Mouse (Mus musculus): ENCODE data around the gene Gm21983. TPM values are rescaled to one million over a fixed set of nuclear protein-coding genes. Genes with fewer than 3 reads are reported as not detected.

Gene Gm21983
- polyA plus RNA-seq, 1 experiment from 2014 or later: 0.36 TPM

DNA sequence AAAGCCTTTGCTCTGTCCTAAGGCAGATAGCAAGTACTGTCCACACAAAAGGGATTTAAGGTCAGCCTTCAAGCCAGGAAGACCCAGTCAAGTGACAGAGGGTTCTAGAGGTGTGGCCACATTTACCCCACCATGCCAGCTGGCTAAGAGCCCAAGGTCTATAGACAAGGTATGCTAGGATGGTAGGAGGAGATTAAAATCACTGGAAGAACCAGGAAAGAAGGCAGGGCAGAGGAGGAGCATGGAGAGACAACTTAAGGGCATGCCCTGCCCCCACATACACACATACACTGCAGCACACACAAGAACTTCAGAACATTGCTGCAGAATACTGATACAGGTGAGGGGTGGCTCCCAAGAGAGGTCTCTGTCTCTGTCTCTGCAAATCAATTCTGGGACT lies 61.2 kb downstream of the Gm21983 start, which contains the start of gene Cyp2f2:
TSS of gene Cyp2f2 (plus strand) at position 234 of the 400 bp plus-strand sequence.
- Histone ChIP-seq H3K4me3 (replicated peaks) (no peak within 1 kb of the TSS), H3K4me1 (replicated peaks) (no peaks in the 10 kb centered on the region), H3K9me3 (no peaks in the 10 kb centered on the region), H3K4me2 (replicated peaks) (no peak within 1 kb of the TSS), H3K9ac (replicated peaks) (no peak within 1 kb of the TSS), H3K36me3 (no peaks in the 10 kb centered on the region), H3K27me3 (no peaks in the 10 kb centered on the region), H3K27ac (no peak within 1 kb of the TSS)
- ATAC-seq: no peak

MicroRNAs within 50 kb of the gene (microRNA counts, 519-probe panel; counts per million panel counts)
- 110 counts per million, percentile 56 among the panel's probes with 10 or more counts for microRNA mmu-miR-1191

Small RNA genes lying within 50 kb of the gene (microRNA-seq; reads per million reads assigned to microRNA genes)
- gene Mir1191 (7.4 reads per million, percentile 24 among the genes with 10 or more reads in this experiment), gene Mir3101 (not detected)

Other genes starting within 250 kb of the Gm21983 start
- not detected in 2 replicates for gene Cyp2a22, start 241.7 kb downstream of the Gm21983 start, polyA plus RNA-seq (2015; fragmentation: Nextera tagmentation; extraction: Ambion mirVana)
- gene Cyp2a12, start 152.0 kb downstream of the Gm21983 start, polyA plus RNA-seq (2015; fragmentation: Nextera tagmentation; extraction: Ambion mirVana): not detected in 2 replicates
- gene Cyp2f2, start 61.2 kb downstream of the Gm21983 start, polyA plus RNA-seq (2015; fragmentation: Nextera tagmentation; extraction: Ambion mirVana): not detected in 2 replicates
- gene Cyp2t4, start 27.4 kb downstream of the Gm21983 start, polyA plus RNA-seq (2015; fragmentation: Nextera tagmentation; extraction: Ambion mirVana): 0.22 TPM in 1 of 2 replicates, not detected in the other
- 87.0 and 101 TPM in 2 replicates for gene Egln2, start 14.3 kb downstream of the Gm21983 start, polyA plus RNA-seq (2015; fragmentation: Nextera tagmentation; extraction: Ambion mirVana)
- 104 and 110 TPM in 2 replicates for gene Rab4b, start 2.2 kb downstream of the Gm21983 start, polyA plus RNA-seq (2015; fragmentation: Nextera tagmentation; extraction: Ambion mirVana)
- 3.6 and 5.1 TPM in 2 replicates for gene Mia, start 71 bp upstream of the Gm21983 start, polyA plus RNA-seq (2015; fragmentation: Nextera tagmentation; extraction: Ambion mirVana)
- gene BC024978, start 14.7 kb upstream of the Gm21983 start, polyA plus RNA-seq (2015; fragmentation: Nextera tagmentation; extraction: Ambion mirVana): 4.3 TPM in 2 replicates
- gene Snrpa, start 15.2 kb upstream of the Gm21983 start, polyA plus RNA-seq (2015; fragmentation: Nextera tagmentation; extraction: Ambion mirVana): 233 and 245 TPM in 2 replicates
- gene Itpkc, start 47.6 kb upstream of the Gm21983 start, polyA plus RNA-seq (2015; fragmentation: Nextera tagmentation; extraction: Ambion mirVana): 6.7 and 7.6 TPM in 2 replicates
- gene Coq8b, start 51.9 kb upstream of the Gm21983 start, polyA plus RNA-seq (2015; fragmentation: Nextera tagmentation; extraction: Ambion mirVana): 25.3 and 25.5 TPM in 2 replicates
- 39.4 and 51.6 TPM in 2 replicates for gene Numbl, start 77.3 kb upstream of the Gm21983 start, polyA plus RNA-seq (2015; fragmentation: Nextera tagmentation; extraction: Ambion mirVana)
- gene Ltbp4, start 156.6 kb upstream of the Gm21983 start, polyA plus RNA-seq (2015; fragmentation: Nextera tagmentation; extraction: Ambion mirVana): 8.0 and 9.1 TPM in 2 replicates
- gene Shkbp1, start 174.9 kb upstream of the Gm21983 start, polyA plus RNA-seq (2015; fragmentation: Nextera tagmentation; extraction: Ambion mirVana): 67.2 and 84.3 TPM in 2 replicates
- gene Gm20479, start 176.3 kb upstream of the Gm21983 start, polyA plus RNA-seq (2015; fragmentation: Nextera tagmentation; extraction: Ambion mirVana): 0.53 TPM in 1 of 2 replicates, not detected in the other